Mouse (Mus musculus): ENCODE measurements at regions not wholly inside any gene's neighbourhood (a gene's known extent, or its start where the extent isn't known, plus 50 kb on each side); places are given as distances from the start of the nearest gene placed in this dataset.

- no peak for DNase-seq (ENCODE audit: extremely low spot score in 1 of 2, low spot score in 1 of 2)
Measured at GRCm38 (mm10) chr14:25190680-25191270, 268.2 kb upstream of the Zmiz1 start.

- DNase-seq (ENCODE audit: extremely low spot score in 1 of 2, low spot score in 1 of 2), result no peak
Measured at GRCm38 (mm10) chr14:25196820-25197219, 262.2 kb upstream of the Zmiz1 start.

DNA sequence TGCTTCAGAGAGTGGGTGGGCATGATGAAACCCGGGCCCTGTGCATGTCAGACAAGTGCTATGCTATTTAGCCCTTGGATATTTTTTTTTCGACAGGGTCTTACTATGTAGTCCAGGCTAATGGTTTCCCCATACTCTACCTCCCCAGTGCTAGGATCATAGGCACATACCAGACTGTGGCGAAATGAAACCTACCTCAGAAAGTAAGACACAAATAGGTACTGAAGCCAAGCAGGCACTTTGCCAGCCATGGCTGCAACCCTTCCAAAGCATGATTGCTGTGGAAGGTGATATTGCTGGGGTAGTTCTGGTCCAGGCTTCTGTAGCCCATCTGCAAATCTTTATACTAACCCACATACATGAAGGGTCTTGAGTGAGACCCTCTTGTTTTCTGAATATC is 259.1 kb upstream of the Zmiz1 start:
- no peak for DNase-seq (ENCODE audit: extremely low spot score in 1 of 2, low spot score in 1 of 2)

DNA sequence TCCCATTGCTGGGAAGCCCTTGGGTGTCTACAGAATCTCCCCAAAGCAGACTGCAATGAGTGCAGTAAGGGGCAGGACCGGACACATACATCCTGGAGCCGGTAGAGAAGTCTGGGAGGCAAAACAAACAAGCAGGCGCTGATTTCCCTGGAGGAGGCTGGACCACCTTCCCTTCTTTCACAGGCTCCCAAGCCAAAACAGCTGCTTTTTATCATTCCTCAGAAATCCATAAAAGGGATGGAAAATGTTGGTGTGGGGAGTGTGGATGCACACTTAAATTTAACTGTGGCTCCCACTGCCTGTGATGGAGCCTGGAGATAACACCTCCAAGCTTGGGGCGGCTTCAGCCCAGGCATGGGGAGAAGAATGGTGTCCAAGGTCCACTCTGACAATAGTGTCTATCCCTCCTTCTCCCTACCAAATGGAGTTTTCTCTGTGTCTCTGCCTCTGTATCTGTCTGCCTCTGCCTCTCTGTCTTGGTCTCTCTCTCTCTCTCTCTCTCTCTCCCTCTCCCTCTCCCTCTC is 258.3 kb upstream of the Zmiz1 start:
- DNase-seq (ENCODE audit: extremely low spot score in 1 of 2, low spot score in 1 of 2), result no peak

DNA sequence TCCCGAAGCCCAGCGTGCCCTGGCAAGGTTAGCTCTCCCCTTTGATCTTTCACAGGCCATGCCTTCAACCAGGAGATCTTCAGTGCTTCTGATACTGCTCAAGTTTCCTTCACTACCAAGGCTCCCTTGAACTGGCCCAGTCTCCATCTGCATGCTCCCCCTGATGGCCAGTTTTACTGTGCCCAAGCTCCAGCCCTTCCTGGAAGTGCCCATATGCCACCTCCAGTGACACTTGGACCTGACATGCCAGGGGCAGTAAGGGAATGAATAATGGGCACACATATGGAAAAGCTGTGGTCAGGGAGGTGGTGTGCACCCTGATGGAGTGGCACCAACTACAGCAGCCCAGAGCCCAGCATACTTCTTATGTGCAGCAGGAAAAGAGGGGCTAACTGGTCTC is 256.7 kb upstream of the Zmiz1 start:
- no peak for DNase-seq (ENCODE audit: extremely low spot score in 1 of 2, low spot score in 1 of 2)

GRCm38 (mm10) chr14:25204091-25204490 is 254.9 kb upstream of the Zmiz1 start:
- no peak for DNase-seq (ENCODE audit: extremely low spot score in 1 of 2, low spot score in 1 of 2)

- DNase-seq (ENCODE audit: extremely low spot score in 1 of 2, low spot score in 1 of 2), result no peak
Measured at GRCm38 (mm10) chr14:25206855-25207254, 252.1 kb upstream of the Zmiz1 start.

DNA sequence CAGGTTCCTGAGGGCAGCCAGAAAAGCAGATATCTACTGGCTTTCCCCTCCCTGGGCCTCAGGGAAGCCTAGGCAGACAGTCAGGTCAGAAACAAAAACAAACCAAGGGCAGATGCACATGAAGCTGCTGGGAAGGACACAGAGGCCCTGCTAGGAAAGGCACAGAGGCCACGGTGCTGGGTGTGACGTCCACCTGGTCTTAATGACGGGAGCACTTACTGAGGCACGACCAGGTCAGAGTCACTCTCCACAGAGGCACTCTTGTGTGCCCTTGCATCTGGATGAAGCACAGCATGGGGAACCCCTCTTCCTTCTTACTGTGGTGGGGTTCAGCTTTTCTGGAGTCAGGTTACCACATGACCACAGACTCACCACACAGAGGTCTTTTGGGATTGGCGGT is 251.6 kb upstream of the Zmiz1 start:
- DNase-seq (ENCODE audit: extremely low spot score in 1 of 2, low spot score in 1 of 2), result no peak

GRCm38 (mm10) chr14:25208221-25209056 is 250.5 kb upstream of the Zmiz1 start:
- DNase-seq (ENCODE audit: extremely low spot score in 1 of 2, low spot score in 1 of 2), result no peak

- no peak for DNase-seq (ENCODE audit: extremely low spot score in 1 of 2, low spot score in 1 of 2)
Measured at GRCm38 (mm10) chr14:25213056-25213455, 245.9 kb upstream of the Zmiz1 start.

DNA sequence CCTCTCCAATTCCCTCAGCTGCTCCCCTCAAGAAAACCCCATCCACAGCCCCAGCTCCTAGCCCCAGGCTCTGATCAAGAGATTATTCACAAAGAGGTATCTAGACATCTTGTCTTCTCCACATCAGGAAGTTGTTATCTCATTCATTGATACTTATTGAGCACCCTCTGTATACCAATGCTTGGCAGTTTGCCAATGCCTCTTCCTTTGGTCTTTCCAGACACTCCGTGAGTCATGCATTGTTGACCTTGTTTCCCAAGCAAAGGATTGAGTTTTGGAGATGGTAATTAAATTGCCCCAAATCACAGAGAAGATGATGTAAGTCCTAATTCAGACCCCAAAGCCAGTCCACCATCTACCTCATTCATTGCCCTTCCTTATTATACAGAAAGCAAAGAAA is 235.9 kb upstream of the Zmiz1 start:
- no peak for DNase-seq (ENCODE audit: extremely low spot score in 1 of 2, low spot score in 1 of 2)

DNA sequence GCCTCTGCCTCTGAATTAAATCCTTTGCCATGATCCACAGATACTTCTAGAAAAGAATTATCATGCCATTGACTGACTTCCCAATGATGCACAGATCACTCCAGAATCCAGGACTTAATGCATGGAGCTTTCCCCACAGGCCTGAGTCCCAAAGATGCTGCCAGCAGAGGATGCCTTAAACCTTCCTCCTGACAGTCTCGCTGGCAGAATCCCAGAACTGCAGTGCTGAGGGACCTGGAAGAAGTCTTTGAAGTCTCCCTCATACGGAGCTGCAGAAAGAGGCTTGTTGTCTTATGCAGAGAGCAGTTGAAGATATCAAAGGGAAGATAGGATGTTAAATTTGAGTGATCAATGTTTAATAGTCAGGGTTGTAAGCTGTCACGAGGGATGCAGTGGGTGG is 233.8 kb upstream of the Zmiz1 start:
- DNase-seq (ENCODE audit: extremely low spot score in 1 of 2, low spot score in 1 of 2), result no peak

- DNase-seq (ENCODE audit: extremely low spot score in 1 of 2, low spot score in 1 of 2), result peak; percentile 75 to 76
Measured at GRCm38 (mm10) chr14:25226155-25226839, 232.7 kb upstream of the Zmiz1 start.

GRCm38 (mm10) chr14:25226840-25227506 is 232.0 kb upstream of the Zmiz1 start:
- DNase-seq (ENCODE audit: extremely low spot score in 1 of 2, low spot score in 1 of 2), result peak in 1 of 2 experiments; percentile 27

GRCm38 (mm10) chr14:25228321-25229047 is 230.5 kb upstream of the Zmiz1 start:
- no peak for DNase-seq (ENCODE audit: extremely low spot score in 1 of 2, low spot score in 1 of 2)

DNA sequence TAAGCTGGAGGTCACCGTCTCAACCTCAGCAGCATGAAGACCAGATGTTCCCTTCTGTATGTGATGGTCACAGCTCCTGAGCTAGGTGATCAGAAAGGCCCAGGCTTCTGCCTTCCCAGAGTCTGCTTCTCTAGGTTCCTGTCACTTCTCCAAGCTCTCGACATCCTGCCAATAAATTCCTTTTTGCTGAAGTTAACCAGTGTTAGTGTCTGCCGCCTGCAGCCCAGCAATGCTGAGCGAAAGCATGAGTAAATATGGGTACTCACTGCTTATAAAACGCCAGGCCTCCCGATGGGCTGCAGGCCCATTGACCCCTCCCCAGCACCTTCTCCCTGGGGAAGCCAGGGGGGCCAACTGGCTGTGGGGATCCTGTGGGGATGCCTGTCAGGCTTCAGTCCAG is 229.4 kb upstream of the Zmiz1 start:
- DNase-seq (ENCODE audit: extremely low spot score in 1 of 2, low spot score in 1 of 2), result no peak

- DNase-seq (ENCODE audit: extremely low spot score in 1 of 2, low spot score in 1 of 2), result no peak
Measured at GRCm38 (mm10) chr14:25231881-25232280, 227.1 kb upstream of the Zmiz1 start.

DNA sequence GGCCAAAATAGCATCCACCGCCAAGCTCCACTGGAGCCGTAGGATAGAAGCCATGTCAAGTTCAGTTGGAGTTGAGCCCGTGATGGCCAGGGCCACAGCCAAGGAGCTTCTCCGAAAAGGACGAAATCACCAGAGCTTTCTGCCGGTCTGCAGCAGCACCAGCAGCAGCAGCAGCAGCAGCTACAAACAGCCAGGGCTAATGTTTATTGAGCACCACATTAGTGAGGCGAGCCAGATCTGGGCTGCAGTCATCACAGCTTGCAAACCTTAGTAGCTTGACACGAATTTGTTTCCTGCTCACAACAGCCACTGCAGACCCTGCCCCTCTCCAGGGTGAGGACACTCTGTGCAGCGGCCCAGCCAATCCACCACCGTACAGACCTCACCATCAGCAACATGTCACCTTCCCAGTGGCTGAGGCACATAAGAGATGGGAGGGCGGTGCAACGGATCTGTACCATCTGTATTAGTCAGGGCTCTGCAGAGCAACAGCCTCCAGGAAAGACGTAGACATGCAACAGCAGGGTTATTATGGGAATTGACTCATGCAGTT is 222.5 kb upstream of the Zmiz1 start:
- peak; percentile 31 to 38 for DNase-seq (ENCODE audit: extremely low spot score in 1 of 2, low spot score in 1 of 2)

GRCm38 (mm10) chr14:25239335-25239960 is 219.5 kb upstream of the Zmiz1 start:
- DNase-seq (ENCODE audit: extremely low spot score in 1 of 2, low spot score in 1 of 2), result no peak
